Mouse (Mus musculus) embryonic facial prominence, embryonic 11.5 days (tissue): ENCODE data around the gene Glis1. TPM values are rescaled to one million over a fixed set of nuclear protein-coding genes. Genes with fewer than 3 reads are reported as not detected.

Experiments
- ATAC-seq: fragments of 200-750 bp; cut with Nextera tagmentation; replicated peaks from 2 replicates; pipeline ENCODE4 v1.8.0; 2017; ENCODE audit warnings: low read depth; ENCODE audit not compliant: insufficient number of reproducible peaks, low FRiP score, low TSS enrichment
- DNase-seq: peaks from one replicate; pipeline ENCODE4 v3.0.0-alpha.2; 2015; ENCODE audit warnings: low spot score
- H3K27ac ChIP-seq: fragments of 300-500 bp; sonication (generic); replicated peaks from 2 replicates; pipeline ENCODE4 v1.5.1; 2014; ENCODE audit warnings: mild to moderate bottlenecking, low read depth, low read length, control low read depth
- H3K27me3 ChIP-seq: fragments of 300-500 bp; sonication (generic); 2 replicates; pipeline ENCODE4 v1.6.1; 2014; ENCODE audit warnings: mild to moderate bottlenecking, low read length, moderate library complexity, mixed read lengths; ENCODE audit not compliant: control insufficient read depth, insufficient read depth
- H3K36me3 ChIP-seq: fragments of 300-500 bp; sonication (generic); replicated peaks from 2 replicates; pipeline ENCODE4 v1.6.1; 2014; ENCODE audit warnings: low read depth, mild to moderate bottlenecking, low read length, moderate library complexity, mixed read lengths; ENCODE audit not compliant: control insufficient read depth, insufficient read depth
- H3K4me1 ChIP-seq: fragments of 300-500 bp; sonication (generic); 2 replicates; pipeline ENCODE4 v1.6.1; 2014; ENCODE audit warnings: low read length, mixed read lengths; ENCODE audit not compliant: control insufficient read depth, insufficient read depth
- H3K4me2 ChIP-seq: fragments of 300-500 bp; sonication (generic); 2 replicates; pipeline ENCODE4 v1.6.1; 2014; ENCODE audit warnings: low read depth, mild to moderate bottlenecking, control low read depth, low read length, moderate library complexity
- H3K4me3 ChIP-seq: fragments of 300-500 bp; sonication (generic); 2 replicates; pipeline ENCODE4 v1.5.1; 2014; ENCODE audit warnings: low read depth, low read length, control low read depth
- H3K9ac ChIP-seq: fragments of 300-500 bp; sonication (generic); replicated peaks from 2 replicates; pipeline ENCODE4 v1.6.1; 2014; ENCODE audit warnings: mild to moderate bottlenecking, control low read depth, low read length
- H3K9me3 ChIP-seq: fragments of 300-500 bp; sonication (generic); replicated peaks from 2 replicates; pipeline ENCODE4 v1.6.1; 2016; ENCODE audit warnings: mild to moderate bottlenecking, low read length, inconsistent platforms, mixed read lengths; ENCODE audit not compliant: control insufficient read depth
- WGBS: fragments of 180-500 bp; shearing (Covaris S2); extraction: QIAGEN DNeasy Blood & Tissue Kit; methylation state at CpG from one replicate; pipeline ENCODE4 v1.1.7; 2014; 5-methylcytosine and 5-hydroxymethylcytosine counted together
- polyA plus RNA-seq: library from polyadenylated mRNA; unstranded; fragments of >200 nt; fragmentation: Nextera tagmentation; extraction: Ambion mirVana; gene quantifications from 2 replicates; pipeline ENCODE4 v1.2.1, GENCODE M21; 2014

The Glis1 gene
- polyA plus RNA-seq, 1 experiment from 2014 or later: 7.7 TPM

- no peaks in the 10 kb centered on the region for H3K9me3 ChIP-seq
- no peak overlapping the region for H3K4me2 ChIP-seq
- no peak overlapping the region for H3K27ac ChIP-seq
- no peak for ATAC-seq
- DNase-seq: no peak
- no peaks in the 10 kb centered on the region for H3K27me3 ChIP-seq
- peaks cover 4% of the 10 kb centered on the region for H3K4me1 ChIP-seq
- H3K4me3 ChIP-seq: no peak overlapping the region
- H3K36me3 ChIP-seq: no peaks in the 10 kb centered on the region
- WGBS: 84% methylated on average over 14 of the region's 14 CpGs
- no peak overlapping the region for H3K9ac ChIP-seq
These were observed 168.4 kb downstream of the Glis1 start for GRCm38 (mm10) chr4:107602787-107603186.

GRCm38 (mm10) chr4:107603208-107603607 lies 168.8 kb downstream of the Glis1 start:
- H3K9ac ChIP-seq: no peak overlapping the region
- H3K9me3 ChIP-seq: no peaks in the 10 kb centered on the region
- H3K4me3 ChIP-seq: no peak overlapping the region
- WGBS: 74% methylated on average over 7 of the region's 7 CpGs
- DNase-seq (no peak), ATAC-seq (no peak)
- H3K4me1 ChIP-seq: peaks cover 2% of the 10 kb centered on the region; the same call in 1 of the 2 replicates
- no peaks in the 10 kb centered on the region for H3K27me3 ChIP-seq
- no peak overlapping the region for H3K27ac ChIP-seq
- H3K36me3 ChIP-seq: no peaks in the 10 kb centered on the region
- H3K4me2 ChIP-seq: no peak overlapping the region

- 67% methylated on average over 17 of the region's 17 CpGs for WGBS
- ATAC-seq (no peak), DNase-seq (no peak)
- Histone ChIP-seq H3K9me3 (no peaks in the 10 kb centered on the region), H3K27ac (no peak overlapping the region), H3K36me3 (no peaks in the 10 kb centered on the region), H3K4me1 (peaks cover 5% of the 10 kb centered on the region; the same call in 1 of the 2 replicates), H3K9ac (no peak overlapping the region), H3K4me3 (no peak overlapping the region), H3K4me2 (no peak overlapping the region), H3K27me3 (no peaks in the 10 kb centered on the region)
These were observed 171.7 kb downstream of the Glis1 start for GRCm38 (mm10) chr4:107605964-107606602.

- ATAC-seq (peak; percentile 79), DNase-seq (peak; percentile 85)
- WGBS: 43% methylated on average over 8 of the region's 8 CpGs
- Histone ChIP-seq H3K4me3 (no peak overlapping the region), H3K9me3 (no peaks in the 10 kb centered on the region), H3K27ac (no peak overlapping the region; the same call in 1 of the 2 replicates), H3K27me3 (no peaks in the 10 kb centered on the region), H3K9ac (no peak overlapping the region), H3K4me1 (peaks cover 5% of the 10 kb centered on the region; the same call in 1 of the 2 replicates), H3K36me3 (no peaks in the 10 kb centered on the region), H3K4me2 (no peak overlapping the region)
These were observed 175.4 kb downstream of the Glis1 start for GRCm38 (mm10) chr4:107609775-107610174.

- Histone ChIP-seq H3K4me1 (peaks cover 3% of the 10 kb centered on the region; the same call in 1 of the 2 replicates), H3K27me3 (no peaks in the 10 kb centered on the region), H3K27ac (no peak overlapping the region), H3K4me2 (no peak overlapping the region), H3K36me3 (no peaks in the 10 kb centered on the region), H3K9me3 (no peaks in the 10 kb centered on the region), H3K9ac (no peak overlapping the region), H3K4me3 (no peak overlapping the region)
- ATAC-seq (no peak), DNase-seq (no peak)
- WGBS: 73% methylated on average over 9 of the region's 9 CpGs
These were observed 177.7 kb downstream of the Glis1 start for GRCm38 (mm10) chr4:107611888-107612650.

GRCm38 (mm10) chr4:107617596-107618230 lies 183.3 kb downstream of the Glis1 start:
- Histone ChIP-seq H3K4me3 (no peak overlapping the region), H3K4me1 (no peaks in the 10 kb centered on the region), H3K9me3 (no peaks in the 10 kb centered on the region), H3K4me2 (no peak overlapping the region), H3K27me3 (no peaks in the 10 kb centered on the region), H3K9ac (no peak overlapping the region), H3K36me3 (no peaks in the 10 kb centered on the region), H3K27ac (no peak overlapping the region)
- no peak for DNase-seq
- 49% methylated on average over 6 of the region's 6 CpGs for WGBS
- no peak for ATAC-seq

- no peak for ATAC-seq
- H3K4me2 ChIP-seq: no peak overlapping the region
- H3K4me3 ChIP-seq: no peak overlapping the region
- 90% methylated on average over 7 of the region's 7 CpGs for WGBS
- H3K9me3 ChIP-seq: no peaks in the 10 kb centered on the region
- no peaks in the 10 kb centered on the region for H3K27me3 ChIP-seq
- no peak overlapping the region for H3K27ac ChIP-seq
- DNase-seq: no peak
- no peaks in the 10 kb centered on the region for H3K36me3 ChIP-seq
- peaks cover 1% of the 10 kb centered on the region; the same call in 1 of the 2 replicates for H3K4me1 ChIP-seq
- H3K9ac ChIP-seq: no peak overlapping the region
These were observed 185.1 kb downstream of the Glis1 start for GRCm38 (mm10) chr4:107619487-107619886.

GRCm38 (mm10) chr4:107621366-107621765 lies 187.0 kb downstream of the Glis1 start:
- DNase-seq: no peak
- Histone ChIP-seq H3K27me3 (no peaks in the 10 kb centered on the region), H3K4me1 (peaks cover 2% of the 10 kb centered on the region; the same call in 1 of the 2 replicates), H3K27ac (no peak overlapping the region), H3K4me3 (no peak overlapping the region), H3K9ac (no peak overlapping the region), H3K4me2 (no peak overlapping the region), H3K36me3 (no peaks in the 10 kb centered on the region), H3K9me3 (no peaks in the 10 kb centered on the region)
- 77% methylated on average over 5 of the region's 5 CpGs for WGBS
- no peak for ATAC-seq
